Mouse (Mus musculus) neural tube, embryonic 10.5 days (tissue): ENCODE data around the gene Zfp362.
A peak's percentile ranks its signal among the peaks of the same experiment; 100 is the strongest.

Experiments
- DNase-seq: peaks from one replicate; pipeline ENCODE4 v3.0.0-alpha.2; 2017; ENCODE audit warnings: low spot score; ENCODE audit errors: extremely low spot score

Gene Zfp362

GRCm38 (mm10) chr4:128801675-128802465 is 4.0 kb downstream of the Zfp362 start:
- DNase-seq = no peak

DNA sequence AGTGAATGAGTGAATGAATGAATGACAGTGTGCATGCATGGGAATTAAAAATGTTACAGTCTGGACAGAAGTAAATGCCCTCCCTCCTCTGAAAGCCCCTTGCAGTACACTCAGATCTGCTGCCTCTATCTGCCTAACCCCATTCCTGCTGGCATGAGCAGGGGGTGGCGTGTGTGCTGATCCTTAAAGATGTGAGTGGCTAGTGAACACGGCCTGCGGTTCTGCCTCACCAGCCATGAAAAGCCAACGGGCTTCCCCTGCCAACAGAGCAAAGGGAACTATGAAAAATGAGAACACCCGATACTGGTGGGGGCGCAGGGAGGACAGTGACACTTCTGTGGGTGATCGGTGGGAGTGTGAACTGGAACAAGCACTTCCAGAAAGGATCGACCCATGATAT is 9.1 kb downstream of the Zfp362 start:
- DNase-seq = no peak

GRCm38 (mm10) chr4:128795596-128795995 is 10.2 kb downstream of the Zfp362 start:
- no peak for DNase-seq

DNA sequence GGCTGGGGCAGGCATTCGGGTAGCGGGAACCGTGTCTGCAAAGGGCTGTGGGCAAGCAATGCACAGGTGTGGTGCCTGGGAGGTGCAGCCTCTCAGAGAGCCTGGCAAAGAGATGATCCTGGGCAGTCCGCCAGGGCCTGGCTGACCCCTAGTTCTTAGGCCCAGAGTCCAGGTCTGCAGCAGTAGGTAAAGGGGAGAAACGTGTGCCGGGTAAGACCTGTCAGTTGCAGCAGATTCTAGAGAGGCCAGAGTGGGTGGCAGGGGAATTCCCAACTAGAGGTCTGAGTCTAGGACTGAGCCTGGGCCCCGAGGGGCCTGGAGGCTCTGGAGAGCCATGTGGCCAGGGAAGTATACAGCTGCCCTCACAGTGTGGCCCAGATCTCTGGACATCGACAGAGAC is 11.6 kb downstream of the Zfp362 start:
- DNase-seq = no peak

- no peak for DNase-seq
Observed at GRCm38 (mm10) chr4:128793710-128794109, 12.1 kb downstream of the Zfp362 start.

GRCm38 (mm10) chr4:128789646-128790045 is 16.2 kb downstream of the Zfp362 start:
- no peak for DNase-seq

- DNase-seq = no peak
Observed at GRCm38 (mm10) chr4:128788108-128788507, 17.7 kb downstream of the Zfp362 start.

- no peak for DNase-seq
Observed at GRCm38 (mm10) chr4:128787023-128787939, 18.6 kb downstream of the Zfp362 start.

DNA sequence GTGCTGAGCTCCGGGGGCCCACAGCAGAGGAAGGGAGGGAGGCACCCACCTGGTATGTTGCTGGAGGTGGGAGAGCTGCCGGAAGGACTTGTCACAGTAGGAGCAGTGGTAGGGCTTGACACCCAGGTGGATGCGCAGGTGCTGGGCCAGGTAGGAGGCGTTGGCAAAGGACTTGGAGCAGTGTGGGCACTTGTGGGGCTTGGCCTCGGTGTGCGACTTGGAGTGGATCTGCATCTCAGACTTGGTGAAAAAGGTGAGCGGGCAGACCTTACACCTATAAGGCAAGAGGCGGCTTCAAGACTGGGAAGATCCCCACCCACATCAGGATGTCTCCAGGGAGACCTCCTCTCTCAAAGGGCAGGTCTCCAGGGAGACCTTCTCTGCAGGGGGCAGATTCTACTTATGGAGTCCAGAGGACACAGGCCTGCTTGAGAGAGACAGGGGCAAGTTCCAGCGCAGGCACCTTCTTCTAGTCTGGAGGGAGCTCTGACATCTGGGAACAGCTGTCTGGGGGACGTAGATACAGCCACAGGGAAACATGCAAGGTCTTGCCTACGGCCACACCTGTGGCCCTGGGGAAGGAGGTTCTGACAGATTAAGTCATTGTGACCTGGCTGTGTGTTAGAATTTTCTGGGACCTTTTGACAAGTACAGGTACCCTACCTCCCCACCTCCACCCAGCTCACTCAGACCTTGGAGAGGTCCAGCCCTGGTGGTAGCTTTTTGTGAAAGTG is 19.8 kb downstream of the Zfp362 start:
- no peak for DNase-seq

- no peak for DNase-seq
Observed at GRCm38 (mm10) chr4:128784950-128785631, 20.8 kb downstream of the Zfp362 start.

GRCm38 (mm10) chr4:128782645-128783044 is 23.2 kb downstream of the Zfp362 start:
- no peak for DNase-seq

- DNase-seq = no peak
Observed at GRCm38 (mm10) chr4:128782037-128782436, 23.8 kb downstream of the Zfp362 start.

GRCm38 (mm10) chr4:128777593-128777992 is 28.3 kb downstream of the Zfp362 start:
- no peak for DNase-seq

DNA sequence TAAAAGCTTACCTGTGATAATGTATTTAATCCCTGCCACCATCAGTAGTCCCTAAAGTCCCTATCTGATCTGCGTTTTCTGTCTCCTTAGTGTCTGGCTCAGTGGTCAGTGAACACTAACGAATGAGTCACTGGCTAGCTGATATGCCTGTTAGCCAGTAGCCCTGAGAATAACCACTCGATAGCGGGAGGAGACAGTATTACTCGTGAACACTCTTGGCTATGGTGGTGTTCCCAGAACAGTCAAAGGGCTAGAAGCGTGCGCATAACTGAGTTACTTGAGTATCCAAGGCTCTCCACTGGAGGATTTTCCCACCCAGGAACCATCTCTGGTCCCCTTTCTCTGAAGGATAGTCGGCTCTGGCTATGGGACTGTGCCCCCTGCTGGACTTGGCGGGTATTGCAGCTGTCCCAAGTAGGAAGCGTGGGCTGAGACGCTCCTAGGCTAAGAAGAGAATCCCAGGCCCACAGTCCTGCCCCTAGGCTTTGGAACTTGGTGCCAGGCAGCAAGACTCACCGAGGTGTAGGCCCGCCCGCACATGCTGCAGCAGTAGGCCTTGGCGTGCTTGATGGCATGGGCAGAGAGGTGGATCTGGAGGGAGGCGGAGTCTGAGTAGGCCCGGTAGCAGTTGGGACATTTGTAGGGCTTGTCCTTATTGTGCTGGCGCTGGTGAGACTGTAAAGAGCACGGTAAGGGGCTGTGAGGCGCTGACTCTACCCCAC is 29.1 kb downstream of the Zfp362 start:
- DNase-seq = peak; percentile 86

- DNase-seq = no peak
Observed at GRCm38 (mm10) chr4:128774467-128774866, 31.4 kb downstream of the Zfp362 start.

DNA sequence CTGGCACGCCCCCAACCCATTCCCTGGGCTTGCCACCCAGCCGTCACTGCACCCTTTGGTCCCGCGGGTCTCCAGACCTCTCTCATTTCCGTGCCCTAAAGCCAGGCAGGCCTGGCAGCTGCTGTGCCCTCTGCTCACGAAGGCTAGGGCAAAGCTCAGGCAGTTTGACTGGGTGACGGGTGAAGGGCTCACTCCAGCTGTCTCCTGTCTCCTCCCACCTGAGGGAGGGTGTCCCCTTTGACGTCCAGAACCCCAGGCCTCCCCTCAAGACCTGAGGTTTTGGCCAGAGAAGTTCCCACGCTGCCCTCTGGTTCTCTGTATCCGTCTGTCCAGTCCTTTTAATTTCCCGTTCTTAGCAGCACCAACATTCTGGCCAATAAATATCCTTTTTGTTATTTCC is 32.0 kb downstream of the Zfp362 start:
- no peak for DNase-seq

- DNase-seq = no peak
Observed at GRCm38 (mm10) chr4:128770698-128771097, 35.1 kb downstream of the Zfp362 start.

DNA sequence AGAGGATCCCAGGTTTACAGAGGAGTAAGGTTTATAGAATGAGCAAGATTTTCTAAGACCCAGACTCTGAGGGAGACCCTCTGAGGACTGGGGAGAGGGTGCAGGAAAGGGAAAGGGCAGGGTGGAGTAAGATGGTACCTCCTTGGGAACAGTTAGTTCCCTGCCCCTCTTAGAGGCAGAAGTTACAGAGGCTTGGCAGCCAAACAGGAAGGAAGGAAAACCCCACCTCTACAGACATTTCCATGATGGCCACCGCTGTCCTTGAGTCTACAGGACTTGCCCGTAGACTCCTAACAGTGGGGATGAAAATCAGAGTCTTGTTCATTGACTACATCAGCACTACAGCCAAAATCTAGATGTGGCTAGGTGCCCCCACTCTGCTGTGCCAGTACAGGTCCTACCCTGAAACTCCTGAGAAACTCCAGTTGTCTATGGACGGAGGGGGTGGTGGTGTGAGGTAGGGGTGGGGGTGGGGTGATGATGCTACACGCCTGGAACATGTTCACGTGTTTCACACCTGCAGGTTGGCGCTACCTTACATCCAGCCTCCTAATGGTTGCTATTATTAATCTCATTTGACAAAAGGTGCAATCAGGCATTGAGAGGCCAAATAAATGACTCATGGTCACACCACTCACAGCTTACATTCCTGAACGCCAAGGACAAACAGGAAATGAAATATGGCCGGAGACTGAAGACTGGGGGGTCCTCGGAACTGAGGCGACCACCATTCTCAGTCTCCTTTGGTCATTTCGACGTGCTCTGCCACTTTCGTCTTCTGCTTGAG is 36.1 kb downstream of the Zfp362 start:
- DNase-seq = no peak

DNA sequence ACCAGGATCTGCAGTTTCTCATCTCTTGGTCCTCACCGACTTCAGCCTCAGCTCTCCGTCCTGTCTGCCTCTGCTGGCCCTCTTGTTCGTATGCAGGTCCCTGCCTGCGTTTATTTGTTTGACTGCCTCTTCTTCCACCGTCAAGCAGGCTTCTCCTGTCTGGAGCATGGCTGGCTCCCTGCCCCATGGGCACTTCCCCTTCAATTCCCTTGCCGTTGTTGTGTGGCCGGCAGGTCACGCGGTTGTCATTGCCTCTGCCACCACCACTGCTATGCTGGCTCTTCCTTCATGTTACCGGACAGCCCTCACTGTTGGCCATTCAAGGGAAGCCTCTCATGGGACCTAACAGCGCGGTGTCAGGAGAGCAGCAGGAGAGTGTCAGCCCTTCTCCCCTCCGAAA is 37.7 kb downstream of the Zfp362 start:
- DNase-seq = no peak

DNA sequence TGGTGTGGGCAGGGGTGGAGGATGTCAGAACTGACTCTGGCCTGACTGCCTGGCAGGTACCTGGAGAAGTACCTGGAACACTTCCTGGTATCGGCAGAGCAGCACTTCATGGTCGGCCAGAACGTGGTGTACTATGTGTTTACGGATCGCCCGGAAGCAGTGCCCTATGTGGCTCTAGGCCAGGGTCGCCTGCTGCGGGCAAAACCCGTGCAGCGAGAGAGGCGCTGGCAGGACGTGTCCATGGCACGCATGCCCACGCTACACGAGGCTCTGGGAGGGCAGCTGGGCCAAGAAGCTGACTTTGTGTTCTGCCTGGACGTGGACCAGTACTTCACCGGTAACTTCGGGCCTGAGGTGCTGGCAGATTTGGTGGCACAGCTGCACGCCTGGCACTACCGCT is 38.9 kb downstream of the Zfp362 start:
- no peak for DNase-seq
